Mouse (Mus musculus): ENCODE measurements around the gene Mthfd1l.

Mthfd1l gene

GRCm38 (mm10) chr10:3976623-3977010, 3.7 kb downstream of the Mthfd1l start:
- DNase-seq (ENCODE audit: low read depth, low spot score) = no peak

- no peak for DNase-seq (ENCODE audit: low read depth, low spot score)
Observed at GRCm38 (mm10) chr10:3978326-3978725, 5.4 kb downstream of the Mthfd1l start.

GRCm38 (mm10) chr10:3978792-3979488, 6.0 kb downstream of the Mthfd1l start:
- DNase-seq (ENCODE audit: low read depth, low spot score) = no peak

- no peak for DNase-seq (ENCODE audit: low read depth, low spot score)
Observed at GRCm38 (mm10) chr10:3980231-3980630, 7.3 kb downstream of the Mthfd1l start.

GRCm38 (mm10) chr10:3990295-3990883, 17.5 kb downstream of the Mthfd1l start:
- DNase-seq (ENCODE audit: low read depth, low spot score) = no peak

GRCm38 (mm10) chr10:3993365-3994102, 20.6 kb downstream of the Mthfd1l start:
- no peak for DNase-seq (ENCODE audit: low read depth, low spot score)

GRCm38 (mm10) chr10:3995277-3995676, 22.4 kb downstream of the Mthfd1l start:
- DNase-seq (ENCODE audit: low read depth, low spot score) = no peak

GRCm38 (mm10) chr10:3996170-3996876, 23.4 kb downstream of the Mthfd1l start:
- DNase-seq (ENCODE audit: low read depth, low spot score) = peak; percentile 87

GRCm38 (mm10) chr10:3997851-3998426, 25.0 kb downstream of the Mthfd1l start:
- DNase-seq (ENCODE audit: low read depth, low spot score) = no peak

- no peak for DNase-seq (ENCODE audit: low read depth, low spot score)
Observed at GRCm38 (mm10) chr10:4002711-4003110, 29.8 kb downstream of the Mthfd1l start.

- DNase-seq (ENCODE audit: low read depth, low spot score) = no peak
Observed at GRCm38 (mm10) chr10:4005191-4005590, 32.3 kb downstream of the Mthfd1l start.

GRCm38 (mm10) chr10:4006296-4007015, 33.5 kb downstream of the Mthfd1l start:
- DNase-seq (ENCODE audit: low read depth, low spot score) = no peak

- no peak for DNase-seq (ENCODE audit: low read depth, low spot score)
Observed at GRCm38 (mm10) chr10:4022628-4023303, 49.8 kb downstream of the Mthfd1l start.

GRCm38 (mm10) chr10:4026616-4027015, 53.7 kb downstream of the Mthfd1l start:
- DNase-seq (ENCODE audit: low read depth, low spot score) = peak; percentile 66

GRCm38 (mm10) chr10:4027466-4027865, 54.5 kb downstream of the Mthfd1l start:
- DNase-seq (ENCODE audit: low read depth, low spot score) = no peak

GRCm38 (mm10) chr10:4028851-4029442, 56.0 kb downstream of the Mthfd1l start:
- DNase-seq (ENCODE audit: low read depth, low spot score) = peak; percentile 66

- DNase-seq (ENCODE audit: low read depth, low spot score) = no peak
Observed at GRCm38 (mm10) chr10:4033761-4034160, 60.8 kb downstream of the Mthfd1l start.

GRCm38 (mm10) chr10:4036476-4036875, 63.6 kb downstream of the Mthfd1l start:
- no peak for DNase-seq (ENCODE audit: low read depth, low spot score)

- DNase-seq (ENCODE audit: low read depth, low spot score) = no peak
Observed at GRCm38 (mm10) chr10:4037066-4037465, 64.1 kb downstream of the Mthfd1l start.

- DNase-seq (ENCODE audit: low read depth, low spot score) = no peak
Observed at GRCm38 (mm10) chr10:4038576-4038975, 65.7 kb downstream of the Mthfd1l start.
